Mouse (Mus musculus): ENCODE measurements around the gene Egf. TPM values are rescaled to one million over a fixed set of nuclear protein-coding genes. Genes with fewer than 3 reads are reported as not detected.

The Egf gene
- polyA plus RNA-seq, 1 experiment from 2014 or later = 1.3 TPM

- no peak overlapping the region for H3K4me2 ChIP-seq
- no peak for ATAC-seq (ENCODE audit: insufficient number of reproducible peaks, insufficient read depth, low FRiP score, low TSS enrichment, low read depth)
- 58% methylated on average over 8 of the region's 8 CpGs for WGBS
Observed at GRCm38 (mm10) chr3:129649586-129650292, 105.4 kb downstream of the Egf start.

DNA sequence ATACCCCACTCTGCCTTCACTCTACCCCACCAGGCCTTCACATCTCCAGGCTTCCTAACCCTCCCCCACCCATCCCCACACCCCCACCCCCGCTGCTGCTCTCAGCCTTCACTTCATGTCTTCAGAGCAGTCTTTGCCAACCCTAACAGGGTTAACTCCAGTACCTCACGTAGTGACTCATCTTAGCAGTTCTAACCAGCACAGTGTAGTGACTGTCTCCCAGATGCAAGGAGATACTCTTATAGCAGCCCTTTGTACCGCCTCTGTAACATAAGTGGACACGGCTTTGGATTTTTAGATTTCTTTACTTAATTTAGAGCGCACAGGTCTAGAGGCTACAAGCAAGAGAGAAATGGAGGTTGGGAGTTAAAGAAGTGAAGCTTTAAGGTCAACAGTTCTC, 106.5 kb downstream of the Egf start:
- no peak overlapping the region for H3K4me3 ChIP-seq
- 0 out of 2 replicates have a peak, but pooled peaks have one; percentile 56 for ATAC-seq (ENCODE audit: insufficient number of reproducible peaks, insufficient read depth, low FRiP score, low TSS enrichment, low read depth)
- 66% methylated on average over 5 of the region's 5 CpGs for WGBS

More at GRCm38 (mm10) chr3:129649586-129650292, 105.4 kb downstream of the Egf start:
- Histone ChIP-seq H3K4me3 (no peak overlapping the region), H3K4me1 (peaks cover 24% of the 10 kb centered on the region), H3K9ac (no peak overlapping the region), H3K27me3 (no peaks in the 10 kb centered on the region), H3K27ac (no peak overlapping the region), H3K36me3 (no peaks in the 10 kb centered on the region), H3K9me3 (no peaks in the 10 kb centered on the region)

GRCm38 (mm10) chr3:129647312-129647711, 107.8 kb downstream of the Egf start:
- 63% methylated on average over 10 of the region's 10 CpGs for whole genome bisulfite sequencing
- Histone ChIP-seq H3K27ac (no peak overlapping the region), H3K27me3 (no peaks in the 10 kb centered on the region), H3K4me1 (peaks cover 24% of the 10 kb centered on the region), H3K36me3 (no peaks in the 10 kb centered on the region), H3K4me3 (no peak overlapping the region), H3K9me3 (no peaks in the 10 kb centered on the region), H3K4me2 (no peak overlapping the region), H3K9ac (no peak overlapping the region)
- ATAC-seq (ENCODE audit: insufficient number of reproducible peaks, insufficient read depth, low FRiP score, low TSS enrichment, low read depth) = no peak

More for the DNA sequence above, 106.5 kb downstream of the Egf start:
- H3K9ac ChIP-seq = no peak overlapping the region
- no peaks in the 10 kb centered on the region for H3K9me3 ChIP-seq
- H3K4me2 ChIP-seq = no peak overlapping the region
- no peak overlapping the region for H3K27ac ChIP-seq
- peaks cover 24% of the 10 kb centered on the region for H3K4me1 ChIP-seq
- no peaks in the 10 kb centered on the region for H3K27me3 ChIP-seq
- no peaks in the 10 kb centered on the region for H3K36me3 ChIP-seq

- no peak overlapping the region for H3K27ac ChIP-seq
- no peak overlapping the region for H3K4me2 ChIP-seq
- H3K4me3 ChIP-seq = no peak overlapping the region
- no peak overlapping the region for H3K9ac ChIP-seq
- H3K4me1 ChIP-seq = peaks cover 24% of the 10 kb centered on the region
- WGBS = 49% methylated on average over 5 of the region's 5 CpGs
- H3K36me3 ChIP-seq = no peaks in the 10 kb centered on the region
- H3K27me3 ChIP-seq = no peaks in the 10 kb centered on the region
- no peak for ATAC-seq (ENCODE audit: insufficient number of reproducible peaks, insufficient read depth, low FRiP score, low TSS enrichment, low read depth)
- H3K9me3 ChIP-seq = no peaks in the 10 kb centered on the region
Observed at GRCm38 (mm10) chr3:129646781-129647180, 108.3 kb downstream of the Egf start.

- H3K27ac ChIP-seq = no peak overlapping the region
- no peak for ATAC-seq (ENCODE audit: insufficient number of reproducible peaks, insufficient read depth, low FRiP score, low TSS enrichment, low read depth)
- no peak overlapping the region for H3K4me3 ChIP-seq
Observed at GRCm38 (mm10) chr3:129645409-129645808, 109.7 kb downstream of the Egf start.

DNA sequence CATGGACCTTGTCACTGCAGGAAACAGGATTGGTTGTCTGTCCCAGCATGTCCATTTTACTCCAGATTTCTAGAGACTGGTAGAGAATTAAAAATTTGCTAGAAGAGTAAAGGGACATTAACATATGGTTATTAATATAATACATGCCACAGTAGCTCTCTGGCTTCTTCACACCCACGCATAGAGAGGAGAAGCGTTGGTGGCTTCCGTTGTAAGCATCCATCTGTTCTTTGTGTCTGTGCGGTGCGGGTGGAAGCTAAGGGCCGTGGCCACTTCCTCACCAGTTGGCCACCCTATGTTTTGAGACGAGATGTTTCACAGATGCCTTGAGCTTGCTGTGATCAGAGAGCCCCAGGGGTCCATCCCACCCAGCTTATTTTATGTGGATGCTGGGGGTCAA, 113.5 kb downstream of the Egf start:
- no peaks in the 10 kb centered on the region for H3K27me3 ChIP-seq
- H3K4me3 ChIP-seq = no peak overlapping the region
- WGBS = 86% methylated on average over 7 of the region's 7 CpGs
- no peaks in the 10 kb centered on the region for H3K9me3 ChIP-seq
- no peak overlapping the region for H3K4me2 ChIP-seq
- no peak overlapping the region for H3K9ac ChIP-seq
- peaks cover 7% of the 10 kb centered on the region for H3K36me3 ChIP-seq
- H3K4me1 ChIP-seq = peaks cover 14% of the 10 kb centered on the region; the same call in 1 of the 2 replicates
- H3K27ac ChIP-seq = no peak overlapping the region
- no peak for ATAC-seq (ENCODE audit: insufficient number of reproducible peaks, insufficient read depth, low FRiP score, low TSS enrichment, low read depth)

More at GRCm38 (mm10) chr3:129645409-129645808, 109.7 kb downstream of the Egf start:
- no peaks in the 10 kb centered on the region for H3K27me3 ChIP-seq
- 77% methylated on average over 3 of the region's 3 CpGs for WGBS
- H3K4me1 ChIP-seq = peaks cover 29% of the 10 kb centered on the region
- H3K36me3 ChIP-seq = no peaks in the 10 kb centered on the region
- H3K9me3 ChIP-seq = no peaks in the 10 kb centered on the region
- no peak overlapping the region for H3K4me2 ChIP-seq
- no peak overlapping the region for H3K9ac ChIP-seq

- 49% methylated on average over 10 of the region's 10 CpGs for WGBS
- Histone ChIP-seq H3K9ac (no peak overlapping the region), H3K4me1 (peaks cover 12% of the 10 kb centered on the region; the same call in 1 of the 2 replicates), H3K9me3 (no peaks in the 10 kb centered on the region), H3K4me2 (no peak overlapping the region), H3K27ac (peak overlapping the region; percentile 55), H3K27me3 (no peaks in the 10 kb centered on the region), H3K4me3 (no peak overlapping the region), H3K36me3 (peaks cover 8% of the 10 kb centered on the region)
- ATAC-seq (ENCODE audit: insufficient number of reproducible peaks, insufficient read depth, low FRiP score, low TSS enrichment, low read depth) = no peak
Observed at GRCm38 (mm10) chr3:129640211-129641000, 114.7 kb downstream of the Egf start.

DNA sequence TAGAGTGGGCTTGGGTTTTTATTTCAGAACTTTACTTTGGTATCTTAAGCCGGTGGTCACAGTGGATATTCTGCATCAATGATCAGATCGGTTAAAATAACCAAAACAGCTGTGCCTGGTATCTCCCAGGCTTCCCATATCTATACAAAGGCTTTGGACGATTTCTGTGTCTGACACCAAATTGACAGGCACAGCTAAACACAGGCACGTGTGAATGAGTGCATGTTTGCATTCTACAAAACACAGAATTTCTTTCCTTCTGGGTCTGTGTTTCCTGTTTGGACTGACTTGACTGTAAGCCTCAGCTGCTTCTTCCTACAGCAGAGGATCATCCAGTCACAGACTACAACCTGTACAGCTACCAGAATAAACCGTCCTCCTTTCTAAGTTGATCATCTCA, 115.4 kb downstream of the Egf start:
- no peaks in the 10 kb centered on the region for H3K27me3 ChIP-seq
- H3K4me3 ChIP-seq = no peak overlapping the region
- no peak overlapping the region for H3K9ac ChIP-seq
- no peak for ATAC-seq (ENCODE audit: insufficient number of reproducible peaks, insufficient read depth, low FRiP score, low TSS enrichment, low read depth)
- H3K36me3 ChIP-seq = peaks cover 8% of the 10 kb centered on the region
- H3K4me1 ChIP-seq = peaks cover 12% of the 10 kb centered on the region; the same call in 1 of the 2 replicates
- no peak overlapping the region for H3K4me2 ChIP-seq
- 67% methylated on average over 5 of the region's 5 CpGs for WGBS
- 0 out of 2 replicates have a peak overlapping the region, but pooled peaks have one; percentile 55 for H3K27ac ChIP-seq
- H3K9me3 ChIP-seq = no peaks in the 10 kb centered on the region

- Histone ChIP-seq H3K4me3 (no peak overlapping the region), H3K9ac (no peak overlapping the region), H3K36me3 (peaks cover 15% of the 10 kb centered on the region), H3K27me3 (no peaks in the 10 kb centered on the region), H3K9me3 (no peaks in the 10 kb centered on the region), H3K4me1 (peaks cover 12% of the 10 kb centered on the region; the same call in 1 of the 2 replicates), H3K4me2 (no peak overlapping the region), H3K27ac (no peak overlapping the region)
- no peak for ATAC-seq (ENCODE audit: insufficient number of reproducible peaks, insufficient read depth, low FRiP score, low TSS enrichment, low read depth)
- WGBS = 76% methylated on average over 6 of the region's 6 CpGs
Observed at GRCm38 (mm10) chr3:129637446-129637845, 117.7 kb downstream of the Egf start.

GRCm38 (mm10) chr3:129634260-129634901, 120.7 kb downstream of the Egf start:
- H3K27me3 ChIP-seq = no peaks in the 10 kb centered on the region
- 83% methylated on average over 11 of the region's 11 CpGs for WGBS
- H3K9ac ChIP-seq = no peak overlapping the region
- H3K27ac ChIP-seq = no peak overlapping the region
- H3K4me2 ChIP-seq = no peak overlapping the region
- H3K4me3 ChIP-seq = no peak overlapping the region
- H3K36me3 ChIP-seq = peaks cover 30% of the 10 kb centered on the region
- H3K4me1 ChIP-seq = no peaks in the 10 kb centered on the region
- no peak for ATAC-seq (ENCODE audit: insufficient number of reproducible peaks, insufficient read depth, low FRiP score, low TSS enrichment, low read depth)
- H3K9me3 ChIP-seq = no peaks in the 10 kb centered on the region

GRCm38 (mm10) chr3:129633518-129633917, 121.6 kb downstream of the Egf start:
- no peaks in the 10 kb centered on the region for H3K27me3 ChIP-seq
- peaks cover 31% of the 10 kb centered on the region for H3K36me3 ChIP-seq
- H3K9ac ChIP-seq = no peak overlapping the region
- H3K9me3 ChIP-seq = no peaks in the 10 kb centered on the region
- WGBS = 78% methylated on average over 8 of the region's 8 CpGs
- H3K4me3 ChIP-seq = no peak overlapping the region
- H3K27ac ChIP-seq = no peak overlapping the region
- ATAC-seq (ENCODE audit: insufficient number of reproducible peaks, insufficient read depth, low FRiP score, low TSS enrichment, low read depth) = no peak
- no peaks in the 10 kb centered on the region for H3K4me1 ChIP-seq
- H3K4me2 ChIP-seq = no peak overlapping the region
